Mouse (Mus musculus) kidney, postnatal 10 days (tissue): Measurements from ENCODE around the gene Kcnab2.
A peak's percentile ranks its signal among the peaks of the same experiment; 100 is the strongest.

ENCODE experiments used
- DNase-seq: peaks from one replicate; pipeline ENCODE4 v3.0.0; 2021; ENCODE audit warnings: mixed read lengths

The Kcnab2 gene

DNA sequence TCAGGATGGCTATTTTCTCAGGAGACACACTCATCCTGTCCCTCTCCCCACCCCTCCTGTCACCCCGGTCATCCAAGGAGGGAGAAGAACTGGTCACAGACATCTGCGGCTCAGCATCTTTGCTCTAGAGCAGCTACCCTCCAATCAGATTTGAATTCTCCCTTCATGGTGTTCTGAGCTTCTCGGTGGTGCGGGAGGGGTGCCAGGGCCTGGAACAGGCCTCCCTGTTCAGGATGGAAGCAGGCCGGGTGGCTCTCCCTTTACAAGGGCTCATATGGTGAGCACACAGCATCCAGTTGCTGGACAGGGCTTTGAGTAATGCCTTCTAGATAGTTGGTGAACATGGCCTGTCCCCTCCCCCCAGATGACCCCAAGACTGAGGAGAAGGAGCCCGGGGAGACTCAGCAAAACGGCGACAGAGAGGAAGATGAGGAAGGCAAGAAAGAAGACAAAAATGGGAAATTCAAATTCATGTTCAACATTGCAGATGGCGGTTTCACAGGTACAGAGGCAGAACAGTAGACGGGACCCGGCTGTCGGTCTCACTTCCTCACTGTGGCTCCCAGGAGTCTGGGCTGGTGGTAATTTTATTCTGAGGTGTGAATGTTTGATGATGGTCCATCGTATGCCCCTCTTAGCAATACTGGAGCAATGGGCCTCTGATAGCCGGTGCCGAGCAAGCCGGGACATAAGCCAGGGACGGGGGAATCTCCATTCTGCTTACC, 95.0 kb downstream of the Kcnab2 start:
- DNase-seq: no peak

- DNase-seq: no peak
Measured at GRCm38 (mm10) chr4:152365228-152365627, 112.4 kb downstream of the Kcnab2 start.

GRCm38 (mm10) chr4:152362180-152362579, 115.5 kb downstream of the Kcnab2 start:
- DNase-seq: no peak

- peak; percentile 56 for DNase-seq
Measured at GRCm38 (mm10) chr4:152360855-152361254, 116.8 kb downstream of the Kcnab2 start.

GRCm38 (mm10) chr4:152359700-152360099, 118.0 kb downstream of the Kcnab2 start:
- DNase-seq: no peak

GRCm38 (mm10) chr4:152355672-152356071, 122.0 kb downstream of the Kcnab2 start:
- no peak for DNase-seq

DNA sequence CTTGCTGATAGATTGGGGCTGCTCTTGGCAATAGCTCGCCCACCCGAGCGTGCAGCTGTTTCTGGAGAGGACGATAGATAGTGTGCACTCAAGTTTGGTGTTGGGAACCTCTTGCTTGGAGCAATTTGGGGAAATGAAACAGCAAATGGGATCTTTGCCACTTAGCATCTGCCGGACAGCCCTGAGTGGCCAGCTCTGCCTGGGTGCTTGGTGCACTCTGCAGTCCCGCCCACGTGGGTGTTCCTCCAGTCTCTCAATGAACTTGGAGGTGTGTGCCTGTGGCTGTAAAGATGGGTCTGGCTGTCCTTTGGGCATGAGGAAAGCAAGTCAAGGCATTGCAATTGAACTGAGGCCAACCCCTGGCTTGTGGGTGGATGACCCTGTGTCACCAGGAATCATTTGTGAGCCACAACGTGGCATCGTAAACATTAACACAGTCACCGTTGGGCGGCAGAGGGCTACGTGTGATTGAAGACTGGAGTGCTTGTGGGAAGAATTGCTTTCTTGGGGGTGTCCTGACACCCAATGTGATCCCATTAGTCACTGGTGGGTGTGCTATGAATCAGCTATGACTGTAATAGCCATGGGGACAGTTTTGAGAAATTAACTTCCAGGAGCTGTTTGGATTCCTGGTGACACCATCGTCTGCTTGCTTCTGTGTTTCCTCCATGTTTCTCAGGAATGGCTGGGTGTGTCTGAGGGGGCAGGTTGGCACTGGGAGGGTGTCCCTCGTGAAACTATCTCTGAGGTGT, 123.6 kb downstream of the Kcnab2 start:
- DNase-seq: no peak

- DNase-seq: peak; percentile 33
Measured at GRCm38 (mm10) chr4:152351422-152352305, 126.0 kb downstream of the Kcnab2 start.

DNA sequence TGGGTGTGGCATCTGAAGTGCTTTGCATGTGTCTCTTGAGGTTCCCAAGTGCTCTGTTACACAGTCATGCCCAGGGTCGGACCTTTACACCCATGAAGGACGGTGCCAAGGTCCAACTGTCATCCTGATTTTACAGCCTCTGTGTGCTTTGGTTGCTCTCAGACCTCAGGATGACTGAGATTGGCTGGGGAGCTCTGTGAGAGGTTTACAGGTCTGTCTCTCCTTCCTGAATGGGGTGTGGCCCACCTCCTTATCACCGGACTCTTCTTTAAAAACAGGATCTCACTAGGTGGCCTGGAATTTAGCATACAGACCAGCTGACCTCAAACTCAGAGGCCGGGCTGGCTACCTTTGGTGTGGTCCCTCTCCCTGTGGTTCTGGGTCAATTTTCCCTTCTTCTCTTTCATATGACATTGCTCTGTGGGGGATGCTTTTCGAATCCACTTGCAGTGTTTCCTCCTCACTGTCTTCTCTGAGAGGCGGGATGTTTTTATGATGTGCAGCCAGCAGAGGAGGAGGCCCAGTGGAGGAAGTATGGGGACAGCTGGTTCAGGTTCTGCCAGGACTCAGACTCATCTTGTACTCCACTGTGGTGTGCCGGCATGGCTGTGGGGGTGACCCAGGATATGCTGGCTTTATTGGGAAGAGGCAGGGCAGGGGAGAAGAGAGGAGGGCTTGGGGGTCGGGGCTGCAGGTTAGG, 126.8 kb downstream of the Kcnab2 start:
- no peak for DNase-seq

GRCm38 (mm10) chr4:152349837-152350381, 127.8 kb downstream of the Kcnab2 start:
- DNase-seq: no peak

DNA sequence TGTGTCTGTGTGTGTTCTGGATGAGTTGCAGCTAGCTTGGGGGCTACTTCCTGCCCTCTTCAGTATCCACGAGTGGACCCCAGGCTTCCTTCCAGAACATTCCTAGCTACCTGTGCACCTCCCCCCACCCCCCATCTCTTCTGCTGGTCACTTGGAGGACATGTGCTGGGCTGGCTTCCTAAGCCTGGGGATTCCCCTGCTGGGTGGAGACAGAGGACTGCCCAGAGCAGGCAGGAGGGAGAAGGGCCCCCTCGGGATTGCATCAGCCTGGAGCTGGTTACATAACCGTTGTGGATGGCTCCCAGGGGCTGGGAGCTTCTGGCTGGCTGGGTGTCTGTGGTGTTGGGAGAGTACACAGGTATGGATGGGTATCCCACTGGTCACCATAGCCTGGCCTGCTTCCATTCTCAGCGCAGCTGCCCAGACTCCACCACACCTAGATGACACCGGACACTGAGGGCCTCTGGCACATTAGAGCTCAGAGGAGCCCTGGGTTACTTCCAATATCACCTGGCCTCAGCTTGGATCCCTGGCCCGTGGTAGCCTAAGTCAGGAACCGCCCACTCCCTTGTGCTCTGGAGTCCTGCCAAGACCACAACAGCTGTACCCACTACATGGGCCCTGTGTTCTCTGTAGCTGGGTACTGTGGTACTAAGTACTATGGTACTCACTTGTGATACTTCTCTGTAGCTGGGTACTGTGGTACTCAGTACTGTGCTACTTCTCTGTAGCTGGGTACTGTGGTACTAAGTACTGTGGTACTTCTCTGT, 132.4 kb downstream of the Kcnab2 start:
- peak; percentile 27 for DNase-seq

DNA sequence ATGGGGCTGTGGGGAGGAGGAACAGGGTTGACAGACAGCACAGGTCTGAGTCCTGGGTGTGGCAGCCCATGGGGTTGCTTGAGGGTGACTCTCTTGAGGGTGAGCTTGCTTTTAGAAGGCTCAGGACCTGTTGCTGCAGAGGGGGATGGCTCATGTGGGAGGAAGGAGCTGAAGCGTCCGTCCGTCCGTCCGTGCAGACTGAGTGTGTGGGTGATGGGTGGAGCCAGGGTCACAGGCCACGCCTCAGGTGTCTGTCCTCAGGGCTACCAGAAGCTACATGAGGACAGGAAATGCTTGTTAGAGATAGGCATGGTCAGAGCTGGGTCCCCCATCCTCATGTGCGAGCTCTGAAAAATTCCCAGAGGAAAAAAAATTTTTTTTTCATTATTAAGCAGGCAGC, 133.0 kb downstream of the Kcnab2 start:
- DNase-seq: no peak

GRCm38 (mm10) chr4:152343296-152343695, 134.4 kb downstream of the Kcnab2 start:
- no peak for DNase-seq
